Mouse (Mus musculus): ENCODE data around the gene Angptl8. TPM values are rescaled to one million over a fixed set of nuclear protein-coding genes. Genes with fewer than 3 reads are reported as not detected.
A peak's percentile ranks its signal among the peaks of the same experiment; 100 is the strongest.

The Angptl8 gene
- polyA plus RNA-seq, 1 experiment from 2014 or later: 0.87 TPM

Small RNAs within 50 kb of the gene (microRNA-seq; reads per million reads assigned to microRNA genes)
- gene Mir7083: 4.1 reads per million, percentile 20 among the genes with 10 or more reads in this experiment

Other genes starting within 250 kb of the Angptl8 start
- 58.6 and 59.0 TPM in 2 replicates for gene Timm29, start 242.8 kb upstream of the Angptl8 start, polyA plus RNA-seq (2015; fragmentation: Nextera tagmentation; extraction: Ambion mirVana)
- gene Yipf2, start 242.7 kb upstream of the Angptl8 start, polyA plus RNA-seq (2015; fragmentation: Nextera tagmentation; extraction: Ambion mirVana): 24.9 and 26.9 TPM in 2 replicates
- 129 and 137 TPM in 2 replicates for gene Smarca4, start 219.3 kb upstream of the Angptl8 start, polyA plus RNA-seq (2015; fragmentation: Nextera tagmentation; extraction: Ambion mirVana)
- 16.0 and 17.2 TPM in 2 replicates for gene Ldlr, start 112.0 kb upstream of the Angptl8 start, polyA plus RNA-seq (2015; fragmentation: Nextera tagmentation; extraction: Ambion mirVana)
- gene Spc24, start 75.2 kb upstream of the Angptl8 start, polyA plus RNA-seq (2015; fragmentation: Nextera tagmentation; extraction: Ambion mirVana): 10.4 and 11.8 TPM in 2 replicates
- 3.1 and 3.5 TPM in 2 replicates for gene Kank2, start 36.8 kb upstream of the Angptl8 start, polyA plus RNA-seq (2015; fragmentation: Nextera tagmentation; extraction: Ambion mirVana)
- gene Dock6, start 17.1 kb downstream of the Angptl8 start, polyA plus RNA-seq (2015; fragmentation: Nextera tagmentation; extraction: Ambion mirVana): 12.9 and 13.4 TPM in 2 replicates
- gene Rab3d, start 82.7 kb downstream of the Angptl8 start, polyA plus RNA-seq (2015; fragmentation: Nextera tagmentation; extraction: Ambion mirVana): 16.1 and 19.9 TPM in 2 replicates
- gene Ccdc159, start 92.0 kb downstream of the Angptl8 start, polyA plus RNA-seq (2015; fragmentation: Nextera tagmentation; extraction: Ambion mirVana): 11.6 and 12.7 TPM in 2 replicates
- 45.5 and 47.2 TPM in 2 replicates for gene Tmem205, start 92.0 kb downstream of the Angptl8 start, polyA plus RNA-seq (2015; fragmentation: Nextera tagmentation; extraction: Ambion mirVana)
- gene Plppr2, start 101.5 kb downstream of the Angptl8 start, polyA plus RNA-seq (2015; fragmentation: Nextera tagmentation; extraction: Ambion mirVana): 112 and 115 TPM in 2 replicates
- 9.5 and 10.5 TPM in 2 replicates for gene Swsap1, start 120.2 kb downstream of the Angptl8 start, polyA plus RNA-seq (2015; fragmentation: Nextera tagmentation; extraction: Ambion mirVana)
- 1.2 and 1.4 TPM in 2 replicates for gene Epor, start 128.0 kb downstream of the Angptl8 start, polyA plus RNA-seq (2015; fragmentation: Nextera tagmentation; extraction: Ambion mirVana)
- 0.88 and 1.5 TPM in 2 replicates for gene Rgl3, start 153.9 kb downstream of the Angptl8 start, polyA plus RNA-seq (2015; fragmentation: Nextera tagmentation; extraction: Ambion mirVana)
- gene Ccdc151, start 167.1 kb downstream of the Angptl8 start, polyA plus RNA-seq (2015; fragmentation: Nextera tagmentation; extraction: Ambion mirVana): 5.6 and 6.2 TPM in 2 replicates
- 83.0 and 90.3 TPM in 2 replicates for gene Prkcsh, start 167.3 kb downstream of the Angptl8 start, polyA plus RNA-seq (2015; fragmentation: Nextera tagmentation; extraction: Ambion mirVana)
- 91.6 and 93.8 TPM in 2 replicates for gene Elavl3, start 216.5 kb downstream of the Angptl8 start, polyA plus RNA-seq (2015; fragmentation: Nextera tagmentation; extraction: Ambion mirVana)
- gene Gm49318, start 235.7 kb downstream of the Angptl8 start, polyA plus RNA-seq (2015; fragmentation: Nextera tagmentation; extraction: Ambion mirVana): not detected in 2 replicates
- 18.1 and 18.8 TPM in 2 replicates for gene Zfp653, start 235.9 kb downstream of the Angptl8 start, polyA plus RNA-seq (2015; fragmentation: Nextera tagmentation; extraction: Ambion mirVana)
- gene Ecsit, start 249.9 kb downstream of the Angptl8 start, polyA plus RNA-seq (2015; fragmentation: Nextera tagmentation; extraction: Ambion mirVana): 54.8 and 57.4 TPM in 2 replicates

Measured in midbrain, embryonic 16.5 days (tissue).